Mouse (Mus musculus): ENCODE results near the gene Coro2b.

Gene Coro2b

DNA sequence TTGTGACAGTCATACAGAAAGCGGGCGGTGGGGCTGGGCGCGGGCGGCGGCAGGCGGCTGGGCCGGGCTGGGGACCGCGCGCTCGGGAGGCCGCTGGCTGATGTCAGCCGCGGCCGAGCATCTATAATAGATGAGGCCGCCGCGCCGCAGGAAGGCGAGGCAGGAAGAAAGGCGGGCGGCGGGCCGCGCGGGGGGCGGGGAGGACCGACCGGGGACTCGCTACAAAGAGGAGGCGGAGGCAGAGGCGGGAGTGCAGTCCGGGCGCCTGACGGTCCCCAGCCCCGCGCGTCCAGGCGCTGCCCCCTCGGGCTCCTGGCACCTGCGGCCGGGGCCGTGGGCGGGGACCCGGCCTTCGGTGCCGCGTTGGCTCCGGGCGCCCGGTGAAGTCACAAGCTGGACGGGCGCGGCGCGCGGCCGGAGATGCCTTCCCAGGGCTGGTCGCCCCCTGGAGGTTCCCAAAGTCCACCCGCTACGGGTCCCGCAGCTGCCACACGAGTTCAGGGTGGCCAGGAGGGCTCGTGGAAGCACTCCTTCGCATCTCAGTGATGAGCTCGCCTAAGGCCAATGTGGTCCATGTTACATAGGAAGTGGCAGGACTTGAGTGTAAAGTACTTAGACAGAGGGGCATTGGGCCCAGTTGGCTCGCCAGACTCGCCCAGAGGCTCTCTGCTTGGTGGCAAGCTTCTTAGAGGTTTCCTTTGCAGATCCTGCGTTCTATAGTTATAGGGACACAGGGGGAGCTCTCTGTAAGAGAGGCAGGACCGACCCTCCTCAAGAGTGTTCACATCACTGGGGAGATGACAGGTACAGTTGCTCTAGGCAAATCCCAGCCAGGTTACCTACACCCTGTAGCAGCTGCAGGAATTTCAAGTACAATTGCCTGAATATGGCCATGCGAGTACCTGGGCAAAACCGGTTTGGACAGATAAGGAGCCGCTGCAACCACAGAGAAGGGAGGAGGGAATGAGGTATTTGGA, at the start of gene Coro2b:
TSS of gene Coro2b (minus strand) at position 390 of the 977 bp plus-strand sequence.
- peak; percentile 20 for DNase-seq (ENCODE audit: low read depth)

DNA sequence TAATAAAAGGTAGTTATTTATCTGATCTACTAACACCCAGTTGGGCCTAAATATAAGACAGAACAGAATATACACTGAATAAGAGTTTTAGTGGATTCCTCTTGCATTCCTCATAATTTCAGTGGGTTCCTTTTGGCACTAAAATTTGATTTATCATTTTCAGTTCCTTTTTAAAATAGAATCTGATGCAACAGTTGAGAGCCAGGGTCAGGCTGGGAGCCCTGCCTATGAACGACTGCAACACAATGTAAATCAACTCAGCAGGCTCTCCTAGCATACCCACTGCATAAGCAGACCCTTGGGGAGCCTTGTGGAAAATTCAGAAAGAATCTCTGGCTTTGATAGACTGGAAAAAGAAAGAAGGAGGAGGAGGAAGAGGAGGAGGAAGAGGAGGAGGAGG, 40.7 kb upstream of the Coro2b start:
- peak; percentile 88 for DNase-seq (ENCODE audit: low read depth)

DNA sequence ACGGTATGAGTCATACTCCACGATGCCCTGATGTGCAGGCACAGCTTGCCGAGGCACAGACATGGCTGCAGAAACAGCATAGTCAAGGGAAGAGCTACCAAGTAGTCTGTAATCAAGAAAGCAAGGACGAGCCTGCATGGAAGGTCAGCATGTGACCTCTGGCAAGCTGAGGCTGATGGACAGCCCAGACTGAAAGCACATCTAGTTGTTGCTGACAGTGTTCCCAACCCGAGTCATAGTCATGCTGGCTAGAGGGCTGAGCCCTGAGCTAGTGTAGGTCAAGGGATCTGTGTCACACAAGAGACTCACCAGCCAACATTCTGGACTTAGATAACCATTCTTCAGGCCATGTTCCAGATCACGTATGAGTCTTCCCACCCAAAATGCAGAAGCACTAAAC, 32.3 kb upstream of the Coro2b start:
- peak; percentile 36 for DNase-seq (ENCODE audit: low read depth)

DNA sequence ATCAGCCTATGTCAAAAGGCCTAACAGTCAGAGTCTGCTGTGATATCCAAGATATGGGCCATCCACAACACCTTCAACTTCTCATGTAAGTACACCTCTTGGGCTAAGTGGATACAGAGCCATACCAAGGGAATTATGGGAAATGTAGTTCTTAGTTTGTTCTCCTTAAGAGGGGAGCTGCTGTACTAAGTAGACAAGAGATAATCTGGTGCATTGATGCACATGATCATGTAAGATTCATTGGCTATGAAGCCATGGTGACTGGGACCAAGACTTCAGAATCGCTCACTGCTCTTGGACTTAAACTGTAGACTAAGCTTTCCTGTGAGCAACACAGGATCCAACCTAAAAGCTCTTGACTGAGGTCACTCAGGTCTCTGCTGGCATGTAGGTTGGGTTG, 31.0 kb upstream of the Coro2b start:
- DNase-seq (ENCODE audit: low read depth) = no peak

DNA sequence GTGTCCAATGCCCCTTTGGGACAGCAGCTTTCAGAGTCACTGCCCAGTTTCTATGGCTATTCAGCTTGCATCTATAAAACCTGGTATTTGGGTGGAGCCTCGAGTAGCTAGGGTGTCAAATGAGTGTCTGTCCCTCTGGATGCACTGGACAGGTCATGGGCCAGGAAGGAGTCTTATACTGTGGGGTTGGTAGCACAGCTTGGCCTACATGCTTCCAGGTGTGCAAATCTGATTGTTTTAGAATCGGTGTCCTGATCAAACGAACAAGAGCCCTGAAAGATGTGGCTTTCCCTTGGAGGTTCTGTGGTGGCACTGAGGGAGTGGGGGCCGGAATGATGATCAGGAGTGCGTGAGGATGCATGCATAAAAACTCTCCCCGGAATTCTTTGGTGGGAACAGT, 25.4 kb upstream of the Coro2b start:
- DNase-seq (ENCODE audit: low read depth) = no peak

DNA sequence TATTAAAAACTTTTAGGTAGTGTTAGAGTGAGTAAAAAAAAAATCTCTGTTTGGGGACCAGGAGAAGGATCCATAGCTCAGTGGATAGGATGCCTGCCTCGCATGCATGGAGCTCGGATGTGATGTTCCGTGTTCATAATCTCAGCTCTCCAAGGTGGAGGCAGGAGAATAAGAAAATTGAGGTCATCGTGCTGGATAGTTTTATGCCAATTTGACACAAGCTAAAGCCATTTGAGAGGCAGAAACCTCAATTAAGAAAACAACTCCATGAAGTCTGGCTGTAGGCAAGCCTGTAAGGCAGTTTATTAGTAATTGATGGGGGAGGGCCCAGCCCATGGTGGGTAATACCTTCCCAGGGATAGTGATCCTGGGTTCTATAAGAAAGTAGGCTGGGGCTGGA, 23.6 kb upstream of the Coro2b start:
- no peak for DNase-seq (ENCODE audit: low read depth)

DNA sequence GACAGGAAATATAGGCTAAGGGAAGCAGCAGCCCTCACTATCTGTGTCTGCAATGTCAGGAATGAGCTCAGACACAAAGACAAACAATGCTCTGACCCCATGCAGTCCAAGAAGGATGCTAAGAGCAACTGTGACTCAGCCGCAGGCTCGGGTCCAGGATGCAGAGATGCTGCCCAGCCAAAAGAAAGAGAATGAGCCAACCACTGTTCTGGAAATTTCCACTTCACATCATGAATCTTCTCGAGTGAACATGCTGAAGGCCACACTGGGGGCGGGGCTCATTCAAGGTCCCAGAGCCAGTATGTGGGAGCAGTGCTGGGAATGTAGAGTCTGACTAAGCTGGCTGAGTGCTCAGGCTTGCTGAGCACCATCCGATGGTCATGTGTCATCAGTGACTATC, 23.2 kb upstream of the Coro2b start:
- peak; percentile 98 for DNase-seq (ENCODE audit: low read depth)

DNA sequence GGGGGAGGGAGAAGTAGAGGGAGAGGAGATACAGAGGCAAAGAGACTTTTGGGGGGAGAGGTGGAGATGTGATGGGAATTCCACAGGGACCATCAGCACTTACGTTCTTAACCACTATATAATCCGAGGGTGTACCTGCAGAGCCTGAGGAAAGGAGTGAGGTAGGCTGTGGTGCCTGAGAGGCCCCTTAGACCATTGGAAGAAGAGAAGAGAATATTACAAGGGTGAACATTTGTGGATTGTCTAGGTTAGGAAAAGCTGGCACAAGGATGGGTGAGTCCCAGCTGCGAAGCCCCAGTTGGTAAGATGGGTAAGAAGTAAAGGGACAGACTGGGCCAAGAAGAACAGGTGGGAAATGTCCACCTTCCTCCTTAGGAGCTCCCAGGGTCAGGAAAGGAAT, 22.6 kb upstream of the Coro2b start:
- DNase-seq (ENCODE audit: low read depth) = no peak

DNA sequence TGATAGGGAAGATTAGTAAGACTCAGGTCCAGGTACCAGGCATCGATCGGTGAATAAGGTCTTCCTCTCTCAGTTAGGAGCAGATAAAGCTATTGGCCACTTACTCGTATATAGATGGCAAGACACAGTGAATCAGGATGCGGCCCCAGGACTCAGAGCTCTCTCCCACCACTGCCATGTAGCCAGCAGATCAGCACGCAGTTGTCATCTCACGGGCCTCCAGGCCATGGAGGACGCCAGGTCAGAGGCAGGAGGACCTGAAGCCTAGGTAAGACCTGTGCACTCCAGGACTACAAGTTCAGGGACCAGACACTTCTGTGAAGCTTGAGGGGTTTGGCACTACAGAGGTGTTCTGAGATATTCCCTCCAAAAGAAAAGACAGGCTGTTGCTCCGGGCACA, 21.2 kb upstream of the Coro2b start:
- DNase-seq (ENCODE audit: low read depth) = no peak

DNA sequence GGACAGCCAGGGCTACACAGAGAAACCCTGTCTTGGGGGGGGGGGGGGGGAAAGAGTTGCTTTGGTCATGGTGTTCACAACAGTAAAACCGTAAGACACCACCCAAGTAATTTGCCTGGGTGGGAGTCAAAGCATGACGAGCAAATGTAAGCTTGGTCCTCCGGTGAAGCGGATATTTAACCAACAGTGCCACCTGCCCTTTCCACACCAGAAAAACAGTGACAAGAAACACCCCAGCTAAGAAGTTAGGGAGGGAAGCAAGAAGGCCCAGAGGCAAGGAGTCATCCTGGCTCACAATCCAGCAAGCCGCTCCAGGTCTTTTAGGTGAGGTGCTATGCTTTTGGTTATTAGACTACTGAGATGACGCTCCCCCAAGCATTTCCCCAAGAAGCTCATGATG, 19.9 kb upstream of the Coro2b start:
- DNase-seq (ENCODE audit: low read depth) = no peak

DNA sequence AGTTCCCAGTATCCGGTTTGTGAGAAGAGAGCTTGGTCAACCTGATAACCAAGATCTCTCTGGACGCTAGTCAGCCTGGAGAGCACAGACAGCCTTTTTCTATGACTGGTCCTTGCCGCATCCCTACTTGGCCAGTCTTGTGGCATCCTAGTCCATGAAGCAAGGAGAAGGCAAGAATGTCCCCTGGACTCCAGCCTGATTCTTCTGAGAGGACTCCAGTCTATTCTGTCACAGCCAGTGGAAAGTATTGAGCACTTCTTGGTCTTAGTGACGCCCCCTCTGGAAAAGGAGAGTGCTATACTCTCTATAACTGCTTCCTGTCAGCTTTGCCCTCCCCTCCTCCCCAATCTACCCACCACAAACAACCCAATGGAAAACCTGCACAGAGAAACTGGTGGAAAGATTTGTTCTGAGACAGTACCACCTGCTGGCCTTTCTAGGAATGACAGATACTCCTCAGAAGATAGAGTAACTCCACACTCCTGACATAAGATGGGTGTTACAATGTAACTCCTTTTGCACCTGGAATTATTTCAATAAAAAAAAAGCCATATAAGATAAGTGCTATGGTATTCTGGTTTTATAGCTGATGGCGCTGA, 18.5 kb upstream of the Coro2b start:
- DNase-seq (ENCODE audit: low read depth) = peak; percentile 73

DNA sequence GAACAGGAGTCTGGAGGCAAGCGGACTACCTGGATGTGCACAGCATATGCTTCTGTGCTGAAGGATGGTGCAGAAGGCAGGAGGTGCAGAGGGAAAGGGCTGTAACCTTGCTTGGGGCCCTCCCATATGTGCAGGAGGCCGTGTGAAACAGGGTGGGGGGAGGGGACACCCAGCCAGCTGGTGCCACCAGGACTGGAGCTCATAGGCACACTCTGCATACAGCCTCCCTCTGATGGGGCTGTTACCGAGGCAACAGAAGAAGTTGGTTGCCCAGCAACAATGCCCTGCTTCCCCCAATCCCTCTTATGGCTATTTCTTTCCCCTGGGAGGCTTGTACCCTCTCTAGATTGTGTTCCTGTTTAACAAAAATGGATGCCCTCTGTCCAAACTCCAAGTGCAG, 17.8 kb upstream of the Coro2b start:
- no peak for DNase-seq (ENCODE audit: low read depth)

DNA sequence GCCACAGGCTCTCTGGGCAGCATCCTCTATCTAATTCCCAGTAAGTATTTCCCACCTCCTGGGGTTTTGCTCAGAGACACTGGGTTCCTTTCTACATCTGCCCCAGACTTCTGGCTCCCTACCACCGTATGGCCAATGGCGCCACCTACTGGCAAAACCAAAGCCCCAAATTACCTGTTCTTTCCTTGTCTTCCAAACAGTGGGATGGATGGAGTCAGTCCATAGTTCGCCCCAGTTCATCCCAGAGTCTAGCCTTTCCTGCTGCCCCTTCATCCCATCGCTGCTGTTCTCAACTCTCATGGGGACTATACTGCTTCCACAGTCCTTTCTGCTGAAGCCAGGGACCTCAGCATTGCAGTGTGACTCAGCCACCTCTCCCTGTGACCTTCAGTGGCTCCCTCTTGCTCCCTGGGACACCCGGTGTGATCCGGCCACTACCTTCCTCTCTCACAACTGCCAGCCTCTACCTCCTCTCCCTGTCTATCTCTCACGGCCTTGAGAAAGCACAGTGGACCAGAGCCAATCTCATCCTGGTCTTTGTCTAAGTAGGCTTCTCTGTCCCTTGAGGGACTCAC, 16.6 kb upstream of the Coro2b start:
- DNase-seq (ENCODE audit: low read depth) = peak; percentile 40

DNA sequence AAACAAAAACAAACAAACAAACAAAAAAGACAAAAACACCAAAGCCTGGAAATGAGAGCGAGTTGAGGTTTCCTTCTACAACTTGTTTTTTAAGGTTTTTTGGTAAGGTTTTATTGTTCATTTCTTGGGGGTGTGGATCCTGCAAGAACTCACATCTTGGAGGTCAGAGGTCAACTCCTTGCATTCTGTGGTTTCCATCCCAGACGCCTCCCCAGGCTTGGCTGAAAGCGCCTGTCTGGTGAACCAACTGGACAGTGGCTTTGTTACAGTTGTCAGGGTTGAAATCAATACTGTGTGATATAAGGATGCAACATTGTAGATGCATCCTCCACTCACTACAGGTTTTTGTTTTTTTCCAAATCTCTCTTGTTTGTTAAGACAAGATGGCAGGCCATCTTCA, 14.7 kb upstream of the Coro2b start:
- peak; percentile 25 for DNase-seq (ENCODE audit: low read depth)

DNA sequence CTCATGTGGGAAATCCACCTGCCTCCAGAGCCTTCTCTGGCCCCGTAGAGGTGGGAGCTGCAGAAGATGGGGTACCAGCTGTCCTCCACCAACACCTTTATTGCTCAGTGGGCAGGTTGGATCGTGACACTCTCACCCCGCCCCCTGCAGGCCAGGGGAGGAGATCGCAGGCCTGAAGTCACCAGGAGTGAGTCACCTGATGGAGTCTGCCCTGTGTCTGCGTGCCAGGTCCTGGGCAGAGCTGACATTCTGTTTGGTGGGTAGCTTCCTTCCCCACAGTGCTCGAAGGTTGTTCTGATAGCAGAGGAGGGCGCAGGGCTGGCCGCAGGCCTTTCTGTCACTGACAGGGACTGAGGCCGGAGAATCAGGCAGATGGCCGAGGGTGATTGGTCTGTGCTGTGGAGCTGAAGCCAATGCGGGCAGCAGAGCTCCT, 13.8 kb upstream of the Coro2b start:
- DNase-seq (ENCODE audit: low read depth) = peak; percentile 65

DNA sequence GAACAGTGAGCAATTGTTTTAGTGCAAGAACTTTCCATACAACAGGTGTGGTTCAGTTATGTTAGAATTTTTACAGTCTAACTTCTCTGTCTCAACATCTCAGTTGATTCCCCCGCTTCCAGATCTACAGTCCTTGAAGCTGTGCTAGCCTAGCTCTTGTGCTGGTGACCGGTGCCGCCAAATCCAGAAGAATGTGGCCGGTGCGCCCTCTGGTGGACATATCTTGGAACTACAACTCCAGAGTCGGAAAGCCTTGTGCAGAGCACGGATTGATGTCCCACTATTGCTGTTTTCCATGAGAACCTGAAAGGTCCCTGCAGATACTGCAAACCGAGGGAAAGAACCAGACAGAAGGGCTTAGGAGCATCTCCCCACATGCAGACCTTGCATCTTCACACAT, 13.0 kb upstream of the Coro2b start:
- peak; percentile 91 for DNase-seq (ENCODE audit: low read depth)

DNA sequence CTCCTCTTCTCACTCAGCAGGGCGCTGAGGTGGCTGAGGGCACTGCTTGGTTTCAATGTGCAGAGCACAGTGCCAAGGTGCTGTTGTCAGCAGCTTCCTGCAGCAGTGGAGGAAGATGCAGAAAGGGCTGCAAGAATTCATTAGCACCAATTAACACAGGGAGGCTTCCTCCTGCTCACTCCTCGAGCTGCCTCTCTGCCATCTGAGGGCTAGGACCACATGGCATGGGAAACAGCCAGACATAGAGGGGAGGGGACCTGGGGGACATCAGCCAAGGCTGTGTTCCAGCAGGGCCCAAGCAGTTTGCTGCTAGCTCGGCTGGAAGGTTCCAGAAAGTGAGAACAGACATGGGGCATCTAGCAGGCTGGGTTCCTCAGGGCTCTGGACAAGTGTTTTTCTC, 10.6 kb upstream of the Coro2b start:
- no peak for DNase-seq (ENCODE audit: low read depth)

DNA sequence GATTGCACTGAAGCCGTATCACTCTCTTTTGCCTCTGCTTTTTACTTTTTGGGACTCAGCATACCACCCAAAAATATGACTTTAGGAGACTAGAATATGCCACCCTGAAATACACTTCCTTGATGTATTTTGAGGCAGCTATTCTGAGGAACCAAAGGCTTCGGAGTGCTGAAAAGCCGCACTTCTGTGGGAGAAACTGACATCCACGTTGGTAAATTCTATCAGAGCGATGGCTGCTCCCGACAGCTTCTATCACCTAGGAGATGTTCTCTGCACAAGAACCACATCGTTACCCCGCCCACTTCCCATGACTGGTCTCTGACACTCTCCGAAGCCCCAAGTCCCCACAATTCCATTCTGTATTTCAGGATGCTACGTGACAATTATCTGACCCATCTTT, 8.0 kb upstream of the Coro2b start:
- DNase-seq (ENCODE audit: low read depth) = no peak

DNA sequence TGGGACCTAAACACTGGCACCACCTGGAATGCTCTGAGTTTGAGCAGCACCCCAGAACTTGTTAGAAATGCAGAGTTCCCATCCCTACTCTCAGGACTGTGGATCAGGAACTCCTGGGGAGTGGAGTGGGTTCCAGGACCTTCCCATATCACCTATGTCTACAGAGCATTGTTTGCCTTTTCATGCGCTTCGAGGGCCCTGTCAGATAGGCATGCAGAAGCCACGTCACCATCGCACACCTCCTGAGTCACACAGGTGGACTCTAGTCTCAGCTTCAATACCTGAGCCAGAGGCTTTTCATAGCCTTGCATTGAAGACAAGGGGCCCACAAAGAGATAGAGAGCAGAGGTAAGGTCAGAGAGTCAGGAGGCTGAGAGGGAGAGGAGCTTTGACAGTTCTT, 7.0 kb upstream of the Coro2b start:
- no peak for DNase-seq (ENCODE audit: low read depth)

DNA sequence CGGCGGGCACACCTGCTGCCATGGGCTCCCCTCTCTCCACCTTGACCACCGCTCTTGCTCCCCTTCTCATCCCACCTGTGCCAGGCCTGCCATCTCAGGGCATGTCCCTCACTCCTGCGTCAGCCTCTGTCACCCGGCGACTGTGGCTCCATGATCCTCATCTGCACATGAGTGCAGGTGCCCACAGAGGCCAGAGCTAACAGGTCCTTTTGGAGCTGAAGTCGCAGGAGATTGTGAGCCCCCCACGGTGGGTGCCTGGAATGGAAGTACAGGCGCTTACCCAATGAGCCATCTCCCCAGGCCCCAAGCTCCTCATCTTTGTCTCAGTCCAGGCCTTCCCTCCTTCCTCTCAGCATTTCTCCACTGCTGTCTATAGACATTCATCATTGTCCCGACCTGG, 4.8 kb upstream of the Coro2b start:
- DNase-seq (ENCODE audit: low read depth) = no peak

DNA sequence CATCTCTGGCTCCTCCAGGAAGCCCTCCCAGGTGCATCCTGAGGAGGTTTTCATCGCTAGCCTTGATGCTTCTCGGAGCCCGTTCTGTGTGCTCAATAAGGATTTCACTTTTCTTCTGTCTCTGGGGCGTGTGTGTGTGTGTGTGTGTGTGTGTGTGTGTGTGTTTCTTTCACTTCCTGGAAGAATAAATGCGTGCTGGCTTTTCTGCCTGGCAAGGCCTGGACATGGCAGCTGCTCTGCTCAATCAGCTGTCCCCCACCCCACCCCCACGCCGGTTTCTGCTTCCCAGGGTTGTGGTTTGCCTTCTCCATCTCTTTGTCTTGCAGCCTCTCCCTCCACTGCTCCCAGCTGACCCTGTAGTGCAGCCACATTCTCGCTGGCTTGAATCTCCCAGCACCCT, 4.3 kb upstream of the Coro2b start:
- no peak for DNase-seq (ENCODE audit: low read depth)

DNA sequence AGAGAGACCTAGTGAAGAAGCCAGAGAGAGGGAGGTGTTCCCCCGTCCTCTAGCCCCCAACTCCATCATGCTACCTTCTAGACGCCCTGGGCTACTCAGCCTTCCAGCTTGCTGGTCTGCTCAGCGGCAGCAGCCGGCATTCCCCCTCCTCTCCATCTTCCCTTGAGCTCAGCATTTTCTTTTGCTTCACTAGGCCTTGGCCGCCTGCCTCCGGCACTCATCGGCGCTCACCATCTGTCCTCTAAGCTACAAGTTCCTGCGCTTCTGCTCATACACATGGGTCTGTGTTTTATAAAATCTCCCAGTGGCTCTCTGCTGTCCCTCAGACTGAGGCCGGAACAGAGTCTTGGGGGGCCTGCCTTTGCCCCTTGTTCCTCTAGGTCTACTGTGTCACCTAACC, 3.9 kb upstream of the Coro2b start:
- DNase-seq (ENCODE audit: low read depth) = no peak

DNA sequence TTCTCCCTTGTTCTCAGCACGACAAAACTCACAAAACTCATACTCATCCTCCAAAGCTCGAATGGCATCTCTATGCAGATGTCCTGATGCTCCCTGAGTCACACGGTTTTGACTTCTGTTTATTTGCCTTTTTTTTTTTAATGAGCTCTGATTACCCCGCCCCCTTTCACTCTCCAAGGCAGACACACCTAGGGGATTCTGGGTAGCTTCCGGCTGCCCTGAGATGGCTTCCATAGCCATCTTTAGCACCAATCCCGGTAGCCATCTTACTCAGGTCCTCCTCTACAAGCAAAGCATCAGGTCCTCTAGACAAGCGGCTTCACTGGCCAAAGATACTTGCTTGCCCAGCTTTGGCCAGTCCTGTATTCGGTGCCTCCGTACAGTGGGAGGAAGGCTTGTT, 3.3 kb upstream of the Coro2b start:
- no peak for DNase-seq (ENCODE audit: low read depth)

Data from NIH3T3 (cell line).